Mouse (Mus musculus) midbrain, embryonic 14.5 days (tissue): ENCODE measurements around the gene Taf11. TPM values are rescaled to one million over a fixed set of nuclear protein-coding genes. Genes with fewer than 3 reads are reported as not detected.

Experiments
- polyA plus RNA-seq: library from polyadenylated mRNA; unstranded; fragments of >200 nt; fragmentation: Nextera tagmentation; extraction: Ambion mirVana; gene quantifications from 2 replicates; pipeline ENCODE4 v1.2.1, GENCODE M21; 2014

Taf11 gene
- polyA plus RNA-seq, 1 experiment from 2014 or later = 64.9 TPM

Other genes starting within 250 kb of the Taf11 start
- gene Spdef, start 180.9 kb downstream of the Taf11 start, polyA plus RNA-seq = 1.5 and 2.7 TPM in 2 replicates
- 11.7 and 12.9 TPM in 2 replicates for gene D17Wsu92e, start 89.2 kb downstream of the Taf11 start, polyA plus RNA-seq
- gene Snrpc, start 71.7 kb downstream of the Taf11 start, polyA plus RNA-seq = 240 and 274 TPM in 2 replicates
- 6.6 and 9.3 TPM in 2 replicates for gene Uhrf1bp1, start 53.4 kb downstream of the Taf11 start, polyA plus RNA-seq
- gene Anks1, start 538 bp downstream of the Taf11 start, polyA plus RNA-seq = 63.9 and 69.2 TPM in 2 replicates
- gene Tcp11, start 170.8 kb upstream of the Taf11 start, polyA plus RNA-seq = 0.88 and 1.1 TPM in 2 replicates
- gene Scube3, start 232.3 kb upstream of the Taf11 start, polyA plus RNA-seq = 7.3 and 8.0 TPM in 2 replicates